Mouse (Mus musculus) heart, postnatal 0 days (tissue): ENCODE results near the gene Ccdc85b.

ENCODE experiments used
- CTCF ChIP-seq: IDR thresholded peaks from 2 replicates; pipeline ENCODE4 v1.5.1; 2016; ENCODE audit warnings: antibody characterized with exemption, control low read depth, low read depth
- EP300 ChIP-seq: IDR thresholded peaks from 2 replicates; pipeline ENCODE4 v1.6.1; 2016; ENCODE audit warnings: antibody characterized with exemption, low read depth

DNA sequence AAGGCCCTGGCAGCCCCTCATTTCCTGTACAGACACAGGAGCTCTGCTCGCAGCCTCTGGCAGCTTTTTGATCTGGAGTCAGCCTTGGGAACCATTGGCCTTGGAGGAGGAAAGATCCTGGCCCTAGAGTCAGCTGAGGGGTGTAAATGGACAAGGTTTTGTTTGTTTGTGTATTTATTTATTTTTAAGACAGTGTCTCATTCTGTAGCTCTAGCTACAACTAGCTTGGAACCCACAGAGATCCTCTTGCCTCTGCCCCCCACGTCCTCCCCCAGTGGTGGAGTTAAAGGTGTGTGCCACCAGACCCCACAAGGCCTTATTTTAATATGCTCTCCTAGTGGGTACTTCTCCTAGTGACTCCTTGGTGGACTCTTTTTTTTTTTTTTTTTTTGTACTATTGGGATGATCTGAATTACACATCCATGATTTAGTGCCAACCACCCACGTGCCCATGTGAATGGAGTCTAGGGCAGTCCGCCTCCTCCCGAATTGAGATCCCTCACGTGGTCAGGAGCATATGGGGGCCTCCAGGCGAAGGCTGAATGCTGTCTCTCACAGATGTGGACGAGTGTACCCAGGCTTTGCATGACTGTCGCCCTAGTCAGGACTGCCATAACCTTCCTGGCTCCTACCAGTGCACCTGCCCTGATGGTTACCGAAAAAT, 19.4 kb upstream of the Ccdc85b start:
- TF ChIP-seq CTCF, result no peak
- TF ChIP-seq EP300, result no peak
